Mouse (Mus musculus): Measurements from ENCODE around the gene Kif17.
A peak's percentile ranks its signal among the peaks of the same experiment; 100 is the strongest.
"Not testable (repeated sequence)": the region's sequence is repeated elsewhere in the genome, so short reads cannot be mapped to it uniquely, and the experiment has no call there.

The Kif17 gene

GRCm38 (mm10) chr4:138313021-138313420 is 62.8 kb downstream of the Kif17 start:
- DNase-seq (ENCODE audit: low read depth, low spot score): no peak

GRCm38 (mm10) chr4:138313795-138314194 is 63.6 kb downstream of the Kif17 start:
- no peak for DNase-seq (ENCODE audit: low read depth, low spot score)

GRCm38 (mm10) chr4:138315781-138316180 is 65.5 kb downstream of the Kif17 start:
- DNase-seq (ENCODE audit: low read depth, low spot score): no peak

GRCm38 (mm10) chr4:138316369-138316768 is 66.1 kb downstream of the Kif17 start:
- DNase-seq (ENCODE audit: low read depth, low spot score): no peak

- peak; percentile 46 for DNase-seq (ENCODE audit: low read depth, low spot score)
These were observed 68.5 kb downstream of the Kif17 start for GRCm38 (mm10) chr4:138318509-138319266.

- peak; percentile 85 for DNase-seq (ENCODE audit: low read depth, low spot score)
These were observed 69.3 kb downstream of the Kif17 start for GRCm38 (mm10) chr4:138319508-138319907.

GRCm38 (mm10) chr4:138320711-138321110 is 70.5 kb downstream of the Kif17 start:
- no peak for DNase-seq (ENCODE audit: low read depth, low spot score)

- DNase-seq (ENCODE audit: low read depth, low spot score): no peak
These were observed 71.3 kb downstream of the Kif17 start for GRCm38 (mm10) chr4:138321488-138321887.

- DNase-seq (ENCODE audit: low read depth, low spot score): no peak
These were observed 72.5 kb downstream of the Kif17 start for GRCm38 (mm10) chr4:138322692-138323091.

GRCm38 (mm10) chr4:138323753-138324152 is 73.5 kb downstream of the Kif17 start:
- DNase-seq (ENCODE audit: low read depth, low spot score): no peak

GRCm38 (mm10) chr4:138324451-138324850 is 74.2 kb downstream of the Kif17 start:
- DNase-seq (ENCODE audit: low read depth, low spot score): no peak

- DNase-seq (ENCODE audit: low read depth, low spot score): peak; percentile 79
These were observed 75.3 kb downstream of the Kif17 start for GRCm38 (mm10) chr4:138325466-138326076.

- DNase-seq (ENCODE audit: low read depth, low spot score): peak; percentile 80
These were observed 76.0 kb downstream of the Kif17 start, which contains the start of gene Pink1 for GRCm38 (mm10) chr4:138326077-138326695. Pink1 (minus strand) TSS chr4:138326307.

- DNase-seq (ENCODE audit: low read depth, low spot score): not testable (repeated sequence)
These were observed 76.9 kb downstream of the Kif17 start for GRCm38 (mm10) chr4:138327155-138327554.

GRCm38 (mm10) chr4:138327891-138328470 is 77.7 kb downstream of the Kif17 start:
- DNase-seq (ENCODE audit: low read depth, low spot score): no peak

GRCm38 (mm10) chr4:138330264-138330671 is 80.0 kb downstream of the Kif17 start:
- DNase-seq (ENCODE audit: low read depth, low spot score): peak; percentile 29

- DNase-seq (ENCODE audit: low read depth, low spot score): no peak
These were observed 81.4 kb downstream of the Kif17 start for GRCm38 (mm10) chr4:138331647-138332046.

- no peak for DNase-seq (ENCODE audit: low read depth, low spot score)
These were observed 82.9 kb downstream of the Kif17 start for GRCm38 (mm10) chr4:138333135-138333534.

- no peak for DNase-seq (ENCODE audit: low read depth, low spot score)
These were observed 84.8 kb downstream of the Kif17 start for GRCm38 (mm10) chr4:138335036-138335435.

- no peak for DNase-seq (ENCODE audit: low read depth, low spot score)
These were observed 85.4 kb downstream of the Kif17 start for GRCm38 (mm10) chr4:138335648-138336047.

- no peak for DNase-seq (ENCODE audit: low read depth, low spot score)
These were observed 86.6 kb downstream of the Kif17 start for GRCm38 (mm10) chr4:138336876-138337275.

- DNase-seq (ENCODE audit: low read depth, low spot score): no peak
These were observed 87.1 kb downstream of the Kif17 start for GRCm38 (mm10) chr4:138337341-138337740.
